Mouse (Mus musculus): ENCODE measurements at regions not wholly inside any gene's neighbourhood (a gene's known extent, or its start where the extent isn't known, plus 50 kb on each side); places are given as distances from the start of the nearest gene placed in this dataset.

- in situ Hi-C loops (cut with MboI; ENCODE audit: low pct_unique_long_range_greater_than_20kb) = no loop called here
- DNase-seq (ENCODE audit: low read depth, low spot score) (no peak), ATAC-seq (no peak)
- CTCF ChIA-PET = no interaction called here
- peaks cover 24% of the 10 kb centered on the region for H3K27me3 ChIP-seq
- TF ChIP-seq CTCF (IDR thresholded peaks at IDR 0.05) = no peak
- POLR2A ChIA-PET = no interaction called here
Measured at GRCm38 (mm10) chr9:46512276-46513051, 192.7 kb upstream of the 4931429L15Rik start.

DNA sequence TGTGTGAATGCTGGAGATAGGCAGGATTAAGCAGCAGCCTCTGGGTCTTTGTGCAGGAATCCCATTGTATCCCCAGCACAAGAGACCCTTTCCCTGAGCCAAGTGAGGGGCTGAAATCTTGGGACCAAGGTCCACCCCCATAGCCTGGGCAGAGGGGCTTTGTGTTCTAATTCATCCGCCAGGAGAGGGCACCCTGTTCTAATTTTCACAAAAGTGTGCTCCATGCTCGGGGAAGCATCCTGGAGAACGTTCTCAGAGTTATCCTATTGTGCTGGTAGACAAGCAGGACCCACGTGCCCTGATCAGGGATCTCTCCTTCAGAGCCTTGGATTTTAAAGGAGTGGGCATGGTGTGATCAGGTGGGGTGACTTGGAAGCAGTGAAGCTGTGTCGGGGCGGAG lies 191.5 kb upstream of the 4931429L15Rik start:
- DNase-seq (ENCODE audit: low read depth, low spot score) = no peak
- CTCF ChIA-PET = no interaction called here
- ATAC-seq = no peak
- TF ChIP-seq CTCF (IDR thresholded peaks at IDR 0.05) = no peak
- POLR2A ChIA-PET = no interaction called here
- H3K27me3 ChIP-seq = peaks cover 24% of the 10 kb centered on the region
- in situ Hi-C loops (cut with MboI; ENCODE audit: low pct_unique_long_range_greater_than_20kb) = no loop called here

- DNase-seq (ENCODE audit: low read depth, low spot score) (no peak), ATAC-seq (no peak)
- in situ Hi-C loops (cut with MboI; ENCODE audit: low pct_unique_long_range_greater_than_20kb) = no loop called here
- TF ChIP-seq CTCF (IDR thresholded peaks at IDR 0.05) = no peak
- H3K27me3 ChIP-seq = peaks cover 26% of the 10 kb centered on the region
- ChIA-PET CTCF (no interaction called here), POLR2A (no interaction called here)
Measured at GRCm38 (mm10) chr9:46509896-46510295, 190.1 kb upstream of the 4931429L15Rik start.

DNA sequence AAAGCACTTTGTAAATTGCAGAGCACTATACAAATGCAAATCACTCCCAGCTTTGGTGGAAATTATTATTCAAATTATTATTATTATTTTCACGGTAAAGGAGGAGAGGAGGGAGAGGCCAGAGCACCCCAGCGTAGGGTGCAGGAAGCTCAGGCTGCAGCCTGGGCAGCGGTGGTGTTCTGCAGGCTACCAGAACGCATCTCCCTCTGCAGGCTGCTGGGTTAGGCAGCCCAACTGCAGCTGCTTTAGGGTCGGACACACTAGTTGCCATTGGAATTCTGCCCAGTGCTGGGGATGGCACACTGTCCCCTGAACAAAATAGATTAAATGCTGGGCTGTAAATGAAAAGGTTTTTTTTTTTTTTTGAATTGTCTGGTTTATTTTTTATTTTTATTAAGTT lies 189.7 kb upstream of the 4931429L15Rik start:
- TF ChIP-seq CTCF (IDR thresholded peaks at IDR 0.05) = no peak
- in situ Hi-C loops (cut with MboI; ENCODE audit: low pct_unique_long_range_greater_than_20kb) = no loop called here
- ATAC-seq (no peak), DNase-seq (ENCODE audit: low read depth, low spot score) (no peak)
- peaks cover 26% of the 10 kb centered on the region for H3K27me3 ChIP-seq
- POLR2A ChIA-PET = no interaction called here
- CTCF ChIA-PET = no interaction called here

- ChIA-PET POLR2A (no interaction called here), CTCF (no interaction called here)
- peaks cover 17% of the 10 kb centered on the region for H3K27me3 ChIP-seq
- ATAC-seq (no peak), DNase-seq (ENCODE audit: low read depth, low spot score) (no peak)
- TF ChIP-seq CTCF (IDR thresholded peaks at IDR 0.05) = no peak
- in situ Hi-C loops (cut with MboI; ENCODE audit: low pct_unique_long_range_greater_than_20kb) = no loop called here
Measured at GRCm38 (mm10) chr9:46507036-46507435, 187.2 kb upstream of the 4931429L15Rik start.

- CTCF ChIA-PET = no interaction called here
Measured at GRCm38 (mm10) chr9:46504536-46504935, 184.8 kb upstream of the 4931429L15Rik start.

DNA sequence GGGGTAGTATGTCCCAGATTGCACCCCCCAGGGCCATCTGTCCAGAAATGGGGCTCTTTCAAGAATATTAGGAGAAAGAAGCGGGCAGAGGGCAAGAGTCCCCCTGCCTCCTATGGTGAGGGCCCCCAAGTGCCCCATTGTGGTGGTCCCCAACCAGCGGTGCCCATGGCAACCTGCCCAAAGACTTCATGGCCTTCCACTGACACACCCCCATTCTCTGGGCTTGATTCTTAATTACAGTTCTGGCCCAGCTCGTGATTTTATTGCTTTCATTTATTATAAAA lies 184.3 kb upstream of the 4931429L15Rik start:
- POLR2A ChIA-PET = no interaction called here

More at GRCm38 (mm10) chr9:46504536-46504935, 184.8 kb upstream of the 4931429L15Rik start:
- DNase-seq (ENCODE audit: low read depth, low spot score) = no peak
- POLR2A ChIA-PET = no interaction called here
- TF ChIP-seq CTCF (IDR thresholded peaks at IDR 0.05) = no peak
- no peak for ATAC-seq
- in situ Hi-C loops (cut with MboI; ENCODE audit: low pct_unique_long_range_greater_than_20kb) = no loop called here
- H3K27me3 ChIP-seq = peaks cover 12% of the 10 kb centered on the region

GRCm38 (mm10) chr9:46503321-46504132 lies 183.7 kb upstream of the 4931429L15Rik start:
- no peak for DNase-seq (ENCODE audit: low read depth, low spot score)
- CTCF ChIA-PET = no interaction called here
- TF ChIP-seq CTCF (IDR thresholded peaks at IDR 0.05) = no peak
- ATAC-seq = no peak
- H3K27me3 ChIP-seq = peaks cover 8% of the 10 kb centered on the region
- in situ Hi-C loops (cut with MboI; ENCODE audit: low pct_unique_long_range_greater_than_20kb) = no loop called here
- POLR2A ChIA-PET = no interaction called here

More for the DNA sequence above, 184.3 kb upstream of the 4931429L15Rik start:
- CTCF ChIA-PET = no interaction called here
- H3K27me3 ChIP-seq = peaks cover 8% of the 10 kb centered on the region
- no peak for TF ChIP-seq CTCF (IDR thresholded peaks at IDR 0.05)
- ATAC-seq (no peak), DNase-seq (ENCODE audit: low read depth, low spot score) (no peak)
- in situ Hi-C loops (cut with MboI; ENCODE audit: low pct_unique_long_range_greater_than_20kb) = no loop called here

- no peak for DNase-seq (ENCODE audit: low read depth, low spot score)
- peaks cover 9% of the 10 kb centered on the region for H3K27me3 ChIP-seq
- CTCF ChIA-PET = no interaction called here
- no peak for TF ChIP-seq CTCF (IDR thresholded peaks at IDR 0.05)
- POLR2A ChIA-PET = no interaction called here
- in situ Hi-C loops (cut with MboI; ENCODE audit: low pct_unique_long_range_greater_than_20kb) = no loop called here
- ATAC-seq = no peak
Measured at GRCm38 (mm10) chr9:46499426-46499825, 179.6 kb upstream of the 4931429L15Rik start.

GRCm38 (mm10) chr9:46498861-46499260 lies 179.1 kb upstream of the 4931429L15Rik start:
- in situ Hi-C loops (cut with MboI; ENCODE audit: low pct_unique_long_range_greater_than_20kb) = no loop called here
- H3K27me3 ChIP-seq = peaks cover 9% of the 10 kb centered on the region
- ATAC-seq = no peak
- POLR2A ChIA-PET = no interaction called here
- DNase-seq (ENCODE audit: low read depth, low spot score) = no peak
- no peak for TF ChIP-seq CTCF (IDR thresholded peaks at IDR 0.05)
- CTCF ChIA-PET = no interaction called here

DNA sequence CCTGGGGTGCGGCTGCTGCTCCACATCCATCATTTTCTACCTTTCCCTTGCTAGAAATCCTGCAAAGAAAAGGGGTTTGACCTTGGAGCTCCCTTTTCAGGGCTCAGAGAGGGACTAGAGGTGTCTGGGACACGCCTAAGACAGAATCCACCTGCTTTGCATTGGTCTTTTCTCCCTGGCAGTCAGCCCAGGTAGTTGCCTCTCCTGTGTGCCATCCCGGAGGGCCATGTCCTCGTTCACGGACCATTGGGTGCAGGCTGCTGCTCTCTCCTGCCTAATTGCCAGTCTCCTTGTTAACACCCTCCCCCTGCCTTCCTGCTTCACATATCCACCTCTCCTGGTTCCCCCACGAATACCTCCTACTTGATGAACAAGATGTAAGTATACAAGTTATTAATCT lies 175.5 kb upstream of the 4931429L15Rik start:
- ATAC-seq (no peak), DNase-seq (ENCODE audit: low read depth, low spot score) (no peak)
- ChIA-PET CTCF (no interaction called here), POLR2A (interaction anchor here (0.6 kb wide), 1 partner anchor 646 kb away, joined by 3 read pairs; no protein-coding TSS in a partner anchor)
- in situ Hi-C loops (cut with MboI; ENCODE audit: low pct_unique_long_range_greater_than_20kb) = no loop called here
- TF ChIP-seq CTCF (IDR thresholded peaks at IDR 0.05) = no peak
- peaks cover 9% of the 10 kb centered on the region for H3K27me3 ChIP-seq
